Mouse (Mus musculus): Measurements from ENCODE around the gene Ttyh1.

DNA sequence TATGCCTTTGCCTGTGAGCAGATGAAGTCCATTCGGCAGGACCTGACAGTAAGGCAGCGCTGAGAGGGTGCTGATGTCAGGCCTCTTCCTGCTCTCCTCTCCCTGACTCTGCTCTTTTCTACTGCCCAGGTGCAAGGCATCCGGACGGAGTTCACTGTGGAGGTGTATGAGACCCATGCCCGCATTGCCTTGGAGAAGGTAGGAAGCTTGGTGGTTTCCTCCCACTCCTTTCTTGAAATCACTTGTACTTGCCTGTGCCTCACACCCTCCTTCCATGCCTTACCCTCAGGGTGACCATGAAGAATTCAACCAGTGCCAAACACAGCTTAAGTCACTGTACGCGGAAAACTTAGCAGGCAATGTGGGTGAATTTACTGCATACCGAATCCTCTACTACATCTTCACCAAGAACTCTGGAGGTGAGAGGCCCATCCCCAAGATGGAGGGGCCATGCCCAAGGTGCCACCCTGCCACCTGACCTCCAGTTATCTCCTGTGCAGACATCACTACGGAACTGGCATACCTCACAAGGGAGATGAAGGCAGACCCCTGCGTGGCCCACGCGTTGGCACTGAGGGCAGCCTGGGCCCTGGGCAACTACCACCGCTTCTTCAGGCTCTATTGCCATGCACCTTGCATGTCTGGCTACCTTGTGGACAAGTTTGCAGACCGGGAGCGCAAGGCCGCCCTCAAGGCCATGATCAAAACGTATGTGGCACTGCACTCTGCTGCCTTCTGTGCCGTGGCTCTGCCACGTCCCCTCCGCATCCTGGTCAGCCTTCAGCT, 25.8 kb downstream of the Ttyh1 start:
- no peak for TF ChIP-seq POLR2A (IDR thresholded peaks at IDR 0.05; ENCODE audit: low read depth, low read length)
- no peak for TF ChIP-seq CTCF (IDR thresholded peaks at IDR 0.05; ENCODE audit: extremely low read depth, insufficient read length, insufficient replicate concordance, low read depth, low read length)

Data from small intestine, adult 2 months (tissue).